Mouse (Mus musculus) hindbrain, embryonic 11.5 days (tissue): ENCODE data around the gene Tmem219. TPM values are rescaled to one million over a fixed set of nuclear protein-coding genes. Genes with fewer than 3 reads are reported as not detected.

ENCODE experiments used
- ATAC-seq: fragments of 200-750 bp; cut with Nextera tagmentation; 2 replicates; pipeline ENCODE4 v1.8.0; 2017; ENCODE audit warnings: mild to moderate bottlenecking, moderate TSS enrichment, moderate library complexity; ENCODE audit not compliant: low FRiP score
- DNase-seq: peaks from one replicate; pipeline ENCODE4 v3.0.0-alpha.2; 2015; ENCODE audit warnings: low spot score
- H3K27ac ChIP-seq: fragments of 300-500 bp; sonication (generic); 2 replicates; pipeline ENCODE4 v1.5.1; 2014; ENCODE audit warnings: mild to moderate bottlenecking, low read depth, low read length
- H3K27me3 ChIP-seq: fragments of 300-500 bp; sonication (generic); 2 replicates; pipeline ENCODE4 v1.6.1; 2014; ENCODE audit warnings: mild to moderate bottlenecking, low read length, moderate library complexity, mixed read lengths; ENCODE audit not compliant: control insufficient read depth, insufficient read depth
- H3K36me3 ChIP-seq: fragments of 300-500 bp; sonication (generic); 2 replicates; pipeline ENCODE4 v1.6.1; 2014; ENCODE audit warnings: mild to moderate bottlenecking, low read length, moderate library complexity, mixed read lengths; ENCODE audit not compliant: control insufficient read depth, insufficient read depth
- H3K4me1 ChIP-seq: fragments of 300-500 bp; sonication (generic); replicated peaks from 2 replicates; pipeline ENCODE4 v1.6.1; 2014; ENCODE audit warnings: low read length, mixed read lengths; ENCODE audit not compliant: control insufficient read depth, insufficient read depth
- H3K4me2 ChIP-seq: fragments of 300-500 bp; sonication (generic); replicated peaks from 2 replicates; pipeline ENCODE4 v1.6.1; 2014; ENCODE audit warnings: mild to moderate bottlenecking, low read depth, low read length
- H3K4me3 ChIP-seq: fragments of 300-500 bp; sonication (generic); 2 replicates; pipeline ENCODE4 v1.5.1; 2014; ENCODE audit warnings: low read depth, low read length
- H3K9ac ChIP-seq: fragments of 300-500 bp; sonication (generic); 2 replicates; pipeline ENCODE4 v1.6.1; 2014; ENCODE audit warnings: low read depth, low read length
- H3K9me3 ChIP-seq: fragments of 300-500 bp; sonication (generic); 2 replicates; pipeline ENCODE4 v1.6.1; 2016; ENCODE audit warnings: low read length; ENCODE audit not compliant: control insufficient read depth
- WGBS: fragments of 180-500 bp; shearing (Covaris S2); extraction: QIAGEN DNeasy Blood & Tissue Kit; methylation state at CpG from one replicate; pipeline ENCODE4 v1.1.7; 2014; 5-methylcytosine and 5-hydroxymethylcytosine counted together
- polyA plus RNA-seq: library from polyadenylated mRNA; unstranded; fragments of >200 nt; fragmentation: Nextera tagmentation; extraction: Ambion mirVana; gene quantifications from 2 replicates; pipeline ENCODE4 v1.2.1, GENCODE M21; 2014

The Tmem219 gene
- polyA plus RNA-seq, 1 experiment from 2014 or later, result 28.6 TPM

GRCm38 (mm10) chr7:126848794-126849193 lies 73.9 kb downstream of the Tmem219 start:
- DNase-seq (no peak), ATAC-seq (no peak)
- WGBS, result 26% methylated on average over 10 of the region's 10 CpGs
- peaks cover 9% of the 10 kb centered on the region for H3K4me1 ChIP-seq
- no peaks in the 10 kb centered on the region for H3K36me3 ChIP-seq
- H3K27ac ChIP-seq, result no peak overlapping the region
- peak overlapping the region; percentile 100 for H3K4me2 ChIP-seq
- no peaks in the 10 kb centered on the region for H3K9me3 ChIP-seq
- H3K27me3 ChIP-seq, result peaks cover 12% of the 10 kb centered on the region
- peak overlapping the region; percentile 68; the same call in 1 of the 2 replicates for H3K9ac ChIP-seq
- H3K4me3 ChIP-seq, result peak overlapping the region; percentile 50

- no peak overlapping the region for H3K27ac ChIP-seq
- H3K9ac ChIP-seq, result peak overlapping the region; percentile 68
- peaks cover 12% of the 10 kb centered on the region for H3K27me3 ChIP-seq
- ATAC-seq, result peak; percentile 53; the same call in 1 of the 2 replicates
- peak overlapping the region; percentile 100 for H3K4me2 ChIP-seq
- WGBS, result under 1% methylated on average over 71 of the region's 74 CpGs
- no peaks in the 10 kb centered on the region for H3K36me3 ChIP-seq
- DNase-seq, result peak; percentile 76
- peak overlapping the region; percentile 50 for H3K4me3 ChIP-seq
- no peaks in the 10 kb centered on the region for H3K9me3 ChIP-seq
- H3K4me1 ChIP-seq, result peaks cover 9% of the 10 kb centered on the region
These were observed 75.0 kb downstream of the Tmem219 start for GRCm38 (mm10) chr7:126847421-126848398.

- no peak for ATAC-seq
- Histone ChIP-seq H3K4me3 (peak within 1 kb of the TSS; percentile 50), H3K27ac (no peak within 1 kb of the TSS), H3K27me3 (peaks cover 12% of the 10 kb centered on the region), H3K4me2 (peak within 1 kb of the TSS; percentile 100), H3K4me1 (peaks cover 9% of the 10 kb centered on the region), H3K9me3 (no peaks in the 10 kb centered on the region), H3K36me3 (no peaks in the 10 kb centered on the region), H3K9ac (peak within 1 kb of the TSS; percentile 68)
- 19% methylated on average over 4 of the region's 4 CpGs for WGBS
- no peak for DNase-seq
These were observed 75.6 kb downstream of the Tmem219 start, which contains the start of gene Doc2a for GRCm38 (mm10) chr7:126847116-126847420. TSS of gene Doc2a (plus strand) at chr7:126847416.

- Histone ChIP-seq H3K4me1 (peaks cover 6% of the 10 kb centered on the region), H3K36me3 (no peaks in the 10 kb centered on the region), H3K27me3 (peaks cover 12% of the 10 kb centered on the region), H3K27ac (no peak overlapping the region), H3K4me2 (no peak overlapping the region), H3K9me3 (no peaks in the 10 kb centered on the region), H3K4me3 (no peak overlapping the region), H3K9ac (no peak overlapping the region)
- ATAC-seq, result no peak
- 50% methylated on average over 2 of the region's 2 CpGs for WGBS
- DNase-seq, result peak; percentile 47
These were observed 77.2 kb downstream of the Tmem219 start for GRCm38 (mm10) chr7:126845516-126845915.

GRCm38 (mm10) chr7:126843276-126843675 lies 79.4 kb downstream of the Tmem219 start:
- H3K36me3 ChIP-seq, result no peaks in the 10 kb centered on the region
- no peak overlapping the region for H3K4me2 ChIP-seq
- DNase-seq (no peak), ATAC-seq (no peak)
- H3K4me1 ChIP-seq, result peaks cover 3% of the 10 kb centered on the region; the same call in 1 of the 2 replicates
- H3K9me3 ChIP-seq, result no peaks in the 10 kb centered on the region
- 85% methylated on average over 9 of the region's 9 CpGs for WGBS
- H3K27me3 ChIP-seq, result peaks cover under 1% of the 10 kb centered on the region; the same call in 1 of the 2 replicates
- no peak overlapping the region for H3K9ac ChIP-seq
- H3K4me3 ChIP-seq, result no peak overlapping the region
- H3K27ac ChIP-seq, result no peak overlapping the region

Other genes starting within 250 kb of the Tmem219 start
- 0.25 and 0.52 TPM in 2 replicates for gene Sult1a1, start 246.5 kb downstream of the Tmem219 start, polyA plus RNA-seq
- 164 and 176 TPM in 2 replicates for gene Bola2, start 227.5 kb downstream of the Tmem219 start, polyA plus RNA-seq
- gene Slx1b, start 227.1 kb downstream of the Tmem219 start, polyA plus RNA-seq, result 9.8 and 10.7 TPM in 2 replicates
- gene Coro1a, start 215.1 kb downstream of the Tmem219 start, polyA plus RNA-seq, result 45.3 and 47.8 TPM in 2 replicates
- 47.2 and 51.8 TPM in 2 replicates for gene Mapk3, start 163.3 kb downstream of the Tmem219 start, polyA plus RNA-seq
- gene Gdpd3, start 156.6 kb downstream of the Tmem219 start, polyA plus RNA-seq, result 0.97 and 1.4 TPM in 2 replicates
- 114 and 119 TPM in 2 replicates for gene Ypel3, start 146.0 kb downstream of the Tmem219 start, polyA plus RNA-seq
- 0.25 and 0.79 TPM in 2 replicates for gene Tbx6, start 141.4 kb downstream of the Tmem219 start, polyA plus RNA-seq
- gene Ppp4c, start 130.4 kb downstream of the Tmem219 start, polyA plus RNA-seq, result 313 and 330 TPM in 2 replicates
- 14.6 and 16.3 TPM in 2 replicates for gene Fam57b, start 125.2 kb downstream of the Tmem219 start, polyA plus RNA-seq
- gene 4930451I11Rik, start 91.3 kb downstream of the Tmem219 start, polyA plus RNA-seq, result not detected in 2 replicates
- gene Doc2a, start 75.5 kb downstream of the Tmem219 start, polyA plus RNA-seq, result 3.4 and 3.7 TPM in 2 replicates
- 22.0 and 25.2 TPM in 2 replicates for gene Hirip3, start 60.9 kb downstream of the Tmem219 start, polyA plus RNA-seq
- 89.3 and 89.4 TPM in 2 replicates for gene Ino80e, start 60.5 kb downstream of the Tmem219 start, polyA plus RNA-seq
- gene Taok2, start 38.2 kb downstream of the Tmem219 start, polyA plus RNA-seq, result 27.3 and 31.2 TPM in 2 replicates
- gene Kctd13, start 6.0 kb upstream of the Tmem219 start, polyA plus RNA-seq, result 30.1 and 33.5 TPM in 2 replicates
- 0.90 and 0.92 TPM in 2 replicates for gene Asphd1, start 26.7 kb upstream of the Tmem219 start, polyA plus RNA-seq
- 13.2 and 14.2 TPM in 2 replicates for gene Sez6l2, start 27.6 kb upstream of the Tmem219 start, polyA plus RNA-seq
- 68.9 and 69.5 TPM in 2 replicates for gene Cdipt, start 53.0 kb upstream of the Tmem219 start, polyA plus RNA-seq
- gene Cdiptos, start 53.2 kb upstream of the Tmem219 start, polyA plus RNA-seq, result 0.63 and 0.93 TPM in 2 replicates
- 3.4 and 3.5 TPM in 2 replicates for gene Mvp, start 91.7 kb upstream of the Tmem219 start, polyA plus RNA-seq
- gene Pagr1b, start 93.6 kb upstream of the Tmem219 start, polyA plus RNA-seq, result not detected in 2 replicates
- gene Pagr1a, start 94.4 kb upstream of the Tmem219 start, polyA plus RNA-seq, result 76.1 and 78.5 TPM in 2 replicates
- 50.4 and 53.7 TPM in 2 replicates for gene Gm42742, start 98.2 kb upstream of the Tmem219 start, polyA plus RNA-seq
- 7.2 and 7.7 TPM in 2 replicates for gene Prrt2, start 98.3 kb upstream of the Tmem219 start, polyA plus RNA-seq
- 69.4 and 71.4 TPM in 2 replicates for gene Maz, start 104.1 kb upstream of the Tmem219 start, polyA plus RNA-seq
- 142 and 146 TPM in 2 replicates for gene Kif22, start 119.6 kb upstream of the Tmem219 start, polyA plus RNA-seq
- gene Zg16, start 164.4 kb upstream of the Tmem219 start, polyA plus RNA-seq, result not detected in 2 replicates
- 1.0 and 1.3 TPM in 2 replicates for gene AI467606, start 168.4 kb upstream of the Tmem219 start, polyA plus RNA-seq
- 1.7 and 2.0 TPM in 2 replicates for gene Qprt, start 199.3 kb upstream of the Tmem219 start, polyA plus RNA-seq
- gene Spn, start 214.9 kb upstream of the Tmem219 start, polyA plus RNA-seq, result 0.07 and 0.08 TPM in 2 replicates